Mouse (Mus musculus): ENCODE data around the gene Lce1k. TPM values are rescaled to one million over a fixed set of nuclear protein-coding genes. Genes with fewer than 3 reads are reported as not detected.

The Lce1k gene
- not detected for total RNA-seq (2023)

GRCm38 (mm10) chr3:92807791-92808190 is at the start of gene Lce1k:
Lce1k (minus strand) TSS chr3:92807891.

GRCm38 (mm10) chr3:92851186-92851585 is 43.5 kb upstream of the Lce1k start, which contains the start of gene Lce1l:
Lce1l (minus strand) TSS chr3:92851286.

GRCm38 (mm10) chr3:92827108-92827507 is 19.4 kb upstream of the Lce1k start, which contains the start of gene Kprp:
Kprp (minus strand) TSS chr3:92827247.

GRCm38 (mm10) chr3:92790414-92790813 is 17.3 kb downstream of the Lce1k start, which contains the start of gene Lce1j:
Lce1j (minus strand) TSS chr3:92790514.

GRCm38 (mm10) chr3:92778799-92779198 is 28.9 kb downstream of the Lce1k start, which contains the start of gene Lce1i:
Lce1i (minus strand) TSS chr3:92778899.

GRCm38 (mm10) chr3:92764965-92765364 is 42.7 kb downstream of the Lce1k start, which contains the start of gene Lce1h:
Lce1h (minus strand) TSS chr3:92765065.

Other genes starting within 250 kb of the Lce1k start
- gene Ivl, start 234.2 kb downstream of the Lce1k start, total RNA-seq (2023): not detected
- not detected for gene Smcp, start 218.9 kb downstream of the Lce1k start, total RNA-seq (2023)
- not detected for gene 2210017I01Rik, start 200.4 kb downstream of the Lce1k start, total RNA-seq (2023)
- gene Lce6a, start 186.2 kb downstream of the Lce1k start, total RNA-seq (2023): not detected
- gene Lce1a1, start 159.6 kb downstream of the Lce1k start, total RNA-seq (2023): not detected
- not detected for gene Lce1b, start 151.0 kb downstream of the Lce1k start, total RNA-seq (2023)
- not detected for gene Lce1a2, start 137.6 kb downstream of the Lce1k start, total RNA-seq (2023)
- gene Lce1c, start 128.6 kb downstream of the Lce1k start, total RNA-seq (2023): not detected
- not detected for gene Lce1d, start 120.7 kb downstream of the Lce1k start, total RNA-seq (2023)
- not detected for gene Lce1e, start 98.8 kb downstream of the Lce1k start, total RNA-seq (2023)
- gene Lce1f, start 87.5 kb downstream of the Lce1k start, total RNA-seq (2023): not detected
- not detected for gene Gm38119, start 68.8 kb downstream of the Lce1k start, total RNA-seq (2023)
- not detected for gene Lce1g, start 55.6 kb downstream of the Lce1k start, total RNA-seq (2023)
- not detected for gene Lce1h, start 42.8 kb downstream of the Lce1k start, total RNA-seq (2023)
- gene Lce1i, start 29.0 kb downstream of the Lce1k start, total RNA-seq (2023): not detected
- not detected for gene Lce1j, start 17.4 kb downstream of the Lce1k start, total RNA-seq (2023)
- gene Kprp, start 19.4 kb upstream of the Lce1k start, total RNA-seq (2023): not detected
- not detected for gene Lce1l, start 43.4 kb upstream of the Lce1k start, total RNA-seq (2023)
- not detected for gene 2310050C09Rik, start 62.3 kb upstream of the Lce1k start, total RNA-seq (2023)
- gene Lce3a, start 118.3 kb upstream of the Lce1k start, total RNA-seq (2023): not detected
- not detected for gene Lce3b, start 125.1 kb upstream of the Lce1k start, total RNA-seq (2023)
- gene Lce3c, start 136.6 kb upstream of the Lce1k start, total RNA-seq (2023): not detected
- not detected for gene Lce3d, start 149.5 kb upstream of the Lce1k start, total RNA-seq (2023)
- not detected for gene Lce3e, start 159.2 kb upstream of the Lce1k start, total RNA-seq (2023)
- not detected for gene Lce3f, start 184.3 kb upstream of the Lce1k start, total RNA-seq (2023)
- not detected for gene Crct1, start 207.8 kb upstream of the Lce1k start, total RNA-seq (2023)
- not detected for gene Lce1m, start 211.2 kb upstream of the Lce1k start, total RNA-seq (2023)

Measured in CD4-positive naive resting alpha-beta T cell, adult 57 days (primary cell).